Mouse (Mus musculus): ENCODE data around the gene Gm20518.

GRCm38 (mm10) chr16:17835481-17835880, 56.0 kb downstream of the Gm20518 start:
- TF ChIP-seq CTCF (IDR thresholded peaks at IDR 0.05; ENCODE audit: low read depth, low read length) (no peak), GATA1 (IDR thresholded peaks at IDR 0.05; ENCODE audit: borderline replicate concordance, low read length) (no peak), TAL1 (conservative IDR thresholded peaks at IDR 0.05; ENCODE audit: low read depth, low read length) (no peak)
